Mouse (Mus musculus): ENCODE data around the gene 4930415L06Rik.

4930415L06Rik gene

GRCm38 (mm10) chrX:89932752-89933151 is at the start of gene 4930415L06Rik:
Gene 4930415L06Rik, minus strand, starts transcription at chrX:89932852.
- DNase-seq (ENCODE audit: extremely low spot score, low spot score): no peak

- no peak for DNase-seq (ENCODE audit: extremely low spot score, low spot score)
Measured at GRCm38 (mm10) chrX:89978621-89979020, 46.0 kb upstream of the 4930415L06Rik start.

- DNase-seq (ENCODE audit: extremely low spot score, low spot score): no peak
Measured at GRCm38 (mm10) chrX:89904871-89905270, 27.8 kb downstream of the 4930415L06Rik start.

All from neural tube, embryonic 10.5 days (tissue).